Mouse (Mus musculus) spleen, adult 18-20 months (tissue): Measurements from ENCODE around the gene Sod1.
A peak's percentile ranks its signal among the peaks of the same experiment; 100 is the strongest.

Source experiments
- DNase-seq, 2 experiments: peaks; one replicate each; pipeline ENCODE4 v3.0.0; 2022; ENCODE audit warnings: mixed read lengths in 2 of 2

Gene Sod1

DNA sequence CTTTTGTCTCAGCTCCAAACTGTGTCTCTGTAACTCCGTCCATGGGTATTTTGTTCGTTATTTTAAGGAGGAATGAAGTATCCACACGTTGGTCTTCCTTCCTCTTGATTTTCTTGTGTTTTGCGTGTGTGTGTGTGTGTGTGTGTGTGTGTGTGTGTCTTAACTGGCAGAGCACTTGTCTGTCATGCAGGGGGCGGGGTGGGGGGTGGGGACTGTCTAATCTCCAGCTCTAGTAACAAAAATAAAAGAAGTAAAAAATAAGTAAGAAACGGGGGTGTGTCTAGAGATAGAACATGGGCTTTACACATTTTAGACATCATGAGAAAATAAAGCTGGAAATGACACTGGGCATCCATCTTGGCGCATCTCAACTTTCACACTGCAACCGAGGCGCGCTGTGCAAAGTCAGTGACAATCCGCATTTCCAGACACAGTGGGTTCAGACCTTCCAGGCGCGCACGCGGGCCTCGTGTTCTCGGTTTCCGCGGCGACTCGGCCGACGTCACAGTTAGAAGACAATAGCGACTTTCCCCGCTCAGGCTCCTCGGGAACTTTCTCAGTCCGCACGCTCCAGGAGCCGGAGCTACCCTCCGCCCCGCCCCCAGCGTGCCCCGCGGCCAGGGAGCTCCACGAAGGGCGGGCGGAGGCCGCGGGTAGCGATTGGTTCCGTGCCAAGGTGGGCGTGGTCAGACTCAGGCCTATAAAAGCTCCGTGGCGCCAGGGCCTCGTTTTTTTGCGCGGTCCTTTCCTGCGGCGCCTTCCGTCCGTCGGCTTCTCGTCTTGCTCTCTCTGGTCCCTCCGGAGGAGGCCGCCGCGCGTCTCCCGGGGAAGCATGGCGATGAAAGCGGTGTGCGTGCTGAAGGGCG lies at the start of gene Sod1:
Sod1 (plus strand) TSS at position 729 of the 866 bp plus-strand sequence.
- DNase-seq, result peak; percentile 95 to 98

DNA sequence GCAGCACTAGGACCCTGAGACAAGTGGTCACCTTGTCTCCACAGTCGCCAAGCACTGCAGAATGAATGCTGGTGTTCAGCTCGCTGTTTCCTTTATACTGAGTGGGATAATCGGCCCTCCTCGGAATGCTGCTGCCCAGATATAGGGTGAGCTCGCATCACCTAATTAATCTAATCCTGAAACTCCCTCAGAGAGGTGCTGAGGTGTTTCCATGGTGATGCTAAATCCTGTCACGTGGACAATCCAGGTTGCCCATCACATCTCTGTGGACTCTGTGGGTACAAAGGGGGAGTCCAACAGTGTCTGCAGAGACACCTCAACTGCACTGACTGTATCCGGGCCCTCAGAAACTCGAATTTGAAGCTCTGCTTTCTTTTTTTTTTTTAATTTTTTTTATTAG lies 49.1 kb upstream of the Sod1 start:
- no peak for DNase-seq

DNA sequence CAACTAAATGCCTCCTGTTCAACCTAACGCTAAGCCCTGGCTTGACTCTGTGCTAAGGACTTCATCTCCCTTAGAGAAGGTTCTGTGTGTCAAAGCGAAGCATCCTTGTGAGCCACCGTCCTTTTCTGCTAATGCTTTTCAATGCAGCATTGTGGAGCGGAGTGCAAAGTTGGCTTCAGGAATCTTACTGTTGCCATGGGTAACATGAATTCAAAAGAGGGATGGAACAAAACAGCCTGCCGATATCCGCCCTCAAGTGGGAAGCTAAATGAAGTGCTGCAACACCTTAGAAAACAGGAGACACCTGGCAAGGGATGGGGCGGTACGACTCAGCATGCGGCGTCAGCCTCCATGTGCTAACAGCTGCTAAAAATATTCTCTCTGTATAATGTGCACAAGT lies 44.1 kb upstream of the Sod1 start:
- DNase-seq, result no peak

DNA sequence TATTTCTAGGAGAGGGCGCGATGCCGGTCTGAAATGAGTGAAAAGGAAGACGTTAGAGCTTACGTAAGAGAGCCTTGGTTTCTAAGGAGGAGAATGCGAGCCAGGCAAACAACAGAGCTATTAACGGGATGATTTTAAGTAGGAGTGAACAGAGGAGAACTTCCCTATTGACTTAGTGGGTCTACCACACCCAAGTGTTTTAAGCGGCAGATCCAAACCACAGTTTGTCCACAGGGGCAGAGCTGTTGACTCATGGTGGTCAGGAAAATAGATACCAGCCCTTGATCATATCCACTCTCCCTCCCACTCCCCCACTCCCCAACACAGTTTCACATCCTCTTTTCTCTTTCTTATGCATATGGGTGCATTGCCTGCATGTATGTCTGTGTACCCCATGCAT lies 43.1 kb upstream of the Sod1 start:
- peak in 1 of 2 experiments; percentile 23 for DNase-seq

DNA sequence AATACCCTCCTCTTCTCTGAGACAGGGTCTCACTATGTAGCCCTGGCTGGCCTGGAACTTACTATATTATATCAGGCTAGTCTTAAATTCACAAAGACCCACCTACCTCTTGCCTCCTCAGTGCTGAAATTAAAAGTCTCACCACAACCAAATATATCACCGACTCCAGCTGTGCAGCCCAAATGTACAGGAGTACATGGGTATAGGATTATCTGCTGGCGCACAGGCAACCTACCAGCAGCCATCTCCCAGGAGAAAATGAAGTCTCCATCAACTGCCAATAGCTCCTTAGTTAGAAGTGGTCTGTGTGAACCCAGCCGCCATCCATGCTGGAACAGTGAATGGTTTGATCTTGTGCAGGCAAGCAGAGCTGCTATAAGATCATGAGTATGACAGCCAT lies 42.1 kb upstream of the Sod1 start:
- no peak for DNase-seq

DNA sequence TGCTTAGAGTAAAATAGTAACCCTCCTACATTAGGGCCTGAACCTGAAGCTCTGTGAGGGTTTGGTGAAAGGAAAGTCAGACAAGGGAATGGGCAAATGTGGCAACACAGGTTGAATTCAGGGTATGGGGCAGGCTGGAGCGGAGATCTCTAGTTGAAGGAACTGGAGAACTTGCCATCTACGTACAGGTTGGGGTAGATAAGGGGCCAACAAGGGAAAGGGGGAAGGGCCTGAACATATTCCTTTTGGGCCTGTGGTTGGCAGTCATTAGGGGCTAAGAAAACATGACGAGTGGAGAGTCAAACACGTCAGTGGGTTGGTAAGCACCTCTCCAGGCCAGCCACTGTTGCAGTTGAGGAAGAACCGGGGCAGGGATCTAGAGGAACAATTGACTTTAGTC lies 40.7 kb upstream of the Sod1 start:
- DNase-seq, result no peak

DNA sequence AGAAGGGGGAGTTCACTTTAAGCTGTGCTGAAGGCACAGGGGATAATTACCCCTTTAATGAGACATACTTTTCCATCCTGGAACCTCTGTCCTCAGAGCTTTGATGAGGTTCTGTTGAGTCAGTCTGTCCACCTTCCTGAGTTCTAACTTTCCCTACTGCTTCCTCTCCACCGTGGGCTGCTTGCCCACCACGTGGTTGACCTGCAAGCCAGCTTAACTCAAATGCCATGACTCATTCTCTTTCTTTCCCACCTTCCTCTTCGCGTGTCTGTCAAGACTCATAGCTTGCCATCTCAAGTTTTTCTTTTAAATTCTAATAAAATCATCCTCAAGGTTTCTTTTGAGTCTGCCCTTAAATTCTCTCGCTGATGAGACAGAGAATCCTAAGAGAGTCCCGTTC lies 39.6 kb upstream of the Sod1 start:
- no peak for DNase-seq

DNA sequence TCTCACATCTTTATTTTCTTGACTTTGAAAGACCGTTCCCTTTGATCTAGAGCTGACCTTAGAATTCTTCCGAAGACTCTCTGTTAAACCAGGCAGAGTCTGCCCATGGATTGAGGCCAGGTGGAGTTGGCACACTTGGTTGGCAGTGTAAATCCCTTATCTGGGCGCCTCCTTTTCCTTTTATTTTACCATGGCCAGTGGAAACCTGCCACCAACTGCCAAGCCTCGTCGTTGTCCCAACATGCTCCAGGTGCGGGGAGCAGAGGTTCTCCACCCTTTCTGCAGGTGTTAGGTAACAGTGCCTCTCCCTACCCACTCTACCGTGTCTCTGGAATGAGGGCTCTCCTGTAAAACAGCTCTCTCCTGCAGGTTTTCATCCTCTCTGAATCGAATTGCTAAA lies 38.9 kb upstream of the Sod1 start:
- DNase-seq, result no peak

DNA sequence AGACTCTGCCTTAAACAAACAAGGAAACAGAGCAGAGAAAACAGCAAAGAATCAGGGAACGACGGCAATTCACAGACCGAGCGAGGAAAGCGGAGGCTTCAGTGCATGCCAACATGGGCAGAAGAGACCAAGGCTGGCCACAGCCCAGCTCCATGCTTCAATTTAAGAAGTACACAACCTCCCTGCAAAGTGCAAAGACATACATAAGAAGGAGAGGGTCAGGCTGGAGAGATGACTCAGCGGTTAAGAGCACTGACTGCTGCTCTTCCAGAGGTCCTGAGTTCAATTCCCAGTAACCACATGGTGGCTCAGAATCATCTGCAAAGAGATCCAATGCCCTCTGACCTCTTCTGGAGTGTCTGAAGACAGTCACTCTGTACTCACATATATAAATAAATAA lies 36.4 kb upstream of the Sod1 start:
- no peak for DNase-seq

DNA sequence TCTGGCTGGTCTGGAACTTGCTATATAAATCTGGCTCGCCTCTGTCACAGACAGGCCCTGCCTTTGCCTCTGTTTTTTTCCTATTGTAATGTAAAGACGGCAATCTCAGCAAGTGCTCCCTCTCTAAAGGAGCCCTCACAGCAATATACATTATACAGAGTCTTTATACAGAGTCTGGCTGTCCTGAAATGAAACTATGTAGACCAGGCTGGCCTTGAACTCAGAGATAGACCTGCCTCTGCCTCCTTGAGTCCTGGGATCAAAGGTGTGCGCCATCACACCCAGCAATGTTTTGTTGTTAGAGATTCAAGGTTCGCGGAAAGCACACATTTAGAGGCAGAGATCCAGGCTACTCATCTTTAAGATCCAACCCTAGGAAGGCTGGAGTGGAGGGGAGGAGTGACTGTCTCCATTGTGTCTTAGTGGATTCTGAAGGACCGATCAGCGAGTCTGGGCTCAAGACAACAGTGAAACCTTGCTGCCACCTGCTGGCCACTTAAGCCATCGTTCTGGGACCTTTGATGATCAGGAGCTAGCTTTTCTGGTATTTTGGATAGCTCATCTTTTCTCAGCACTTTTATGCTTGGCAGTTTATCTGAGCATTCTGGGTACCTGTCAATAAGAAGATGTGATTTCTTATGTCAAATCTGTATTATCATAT lies 34.5 kb upstream of the Sod1 start:
- DNase-seq, result peak; percentile 47 to 76

DNA sequence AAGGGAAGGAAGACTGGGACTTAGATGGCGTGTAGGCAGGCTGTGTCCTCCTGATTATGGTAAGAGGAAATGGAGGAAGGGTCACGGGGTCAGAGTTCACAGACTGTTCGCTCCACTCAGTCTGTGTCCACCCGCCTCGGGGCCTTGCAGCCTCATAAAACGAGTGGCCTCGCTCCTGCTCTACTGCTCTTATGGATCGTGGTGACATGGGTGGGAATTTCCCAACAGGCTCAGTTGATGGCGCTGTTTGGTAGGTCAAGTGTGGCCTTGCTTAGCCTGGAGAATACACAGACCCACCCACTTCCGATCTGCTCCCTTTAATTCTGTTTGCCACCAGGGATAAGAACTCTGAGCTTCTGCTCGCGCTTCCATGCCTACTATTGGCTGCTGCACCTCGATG lies 33.1 kb upstream of the Sod1 start:
- no peak for DNase-seq

DNA sequence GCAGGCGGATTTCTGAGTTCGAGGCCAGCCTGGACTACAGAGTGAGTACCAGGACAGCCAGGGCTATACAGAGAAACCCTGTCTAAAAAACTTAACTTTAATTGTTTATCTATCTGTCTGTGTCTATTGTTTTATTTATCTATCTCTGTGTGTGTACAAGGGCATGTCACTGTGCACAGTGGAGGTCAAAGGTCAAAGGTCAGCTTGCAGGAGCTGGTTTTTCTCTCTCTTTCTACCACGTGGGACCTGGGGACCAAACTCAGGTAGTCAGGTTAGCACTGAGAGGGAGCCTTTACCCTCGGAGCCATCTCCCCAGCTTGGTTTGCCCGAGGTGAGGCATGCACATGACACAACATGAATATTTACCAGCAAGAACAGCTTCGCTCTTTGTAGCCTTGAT lies 29.3 kb upstream of the Sod1 start:
- DNase-seq, result no peak

DNA sequence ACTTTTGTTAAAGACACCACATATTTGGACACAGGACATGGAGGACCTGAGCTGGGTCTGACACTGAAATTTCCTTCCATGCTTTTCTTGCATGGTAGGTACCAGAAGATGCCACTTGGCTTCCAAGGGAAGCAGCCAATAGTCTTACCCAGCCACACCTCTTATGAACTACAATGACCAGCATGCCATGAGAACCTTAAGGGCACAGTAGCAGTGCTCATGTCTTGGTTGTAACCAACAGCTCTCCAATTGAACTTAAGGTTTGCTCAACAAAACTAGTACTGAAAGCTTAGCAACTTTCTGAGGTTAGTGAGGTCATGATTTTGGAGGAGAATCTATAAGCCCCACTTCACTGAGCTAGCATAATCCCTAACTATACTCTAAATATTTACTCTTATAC lies 26.8 kb upstream of the Sod1 start:
- DNase-seq, result no peak

DNA sequence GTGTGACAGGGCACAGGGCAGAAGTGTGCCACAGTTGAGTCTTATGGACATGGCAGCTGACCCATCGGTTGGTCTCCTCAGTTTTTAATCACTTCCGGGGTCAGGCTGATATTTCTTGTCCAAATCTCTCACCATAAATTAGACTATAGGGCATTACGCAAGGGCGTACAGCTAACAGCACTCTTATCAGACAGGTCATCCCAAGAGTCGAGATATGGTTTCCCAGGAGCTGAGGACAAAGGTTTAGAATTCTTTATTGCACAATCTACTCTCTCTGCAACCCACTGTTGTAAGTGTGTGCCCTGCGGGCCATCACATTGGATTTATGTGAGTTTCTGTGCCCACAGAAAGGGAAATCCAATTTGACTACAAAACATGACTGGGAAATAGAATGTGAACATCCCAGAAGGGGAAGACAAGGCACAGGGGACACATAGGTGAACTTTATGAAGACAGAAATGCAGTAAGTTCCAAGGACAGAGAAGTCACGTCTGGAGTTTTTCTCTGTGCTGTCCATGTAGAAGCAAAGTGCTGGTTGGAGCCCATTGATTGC lies 23.8 kb upstream of the Sod1 start:
- DNase-seq, result no peak

DNA sequence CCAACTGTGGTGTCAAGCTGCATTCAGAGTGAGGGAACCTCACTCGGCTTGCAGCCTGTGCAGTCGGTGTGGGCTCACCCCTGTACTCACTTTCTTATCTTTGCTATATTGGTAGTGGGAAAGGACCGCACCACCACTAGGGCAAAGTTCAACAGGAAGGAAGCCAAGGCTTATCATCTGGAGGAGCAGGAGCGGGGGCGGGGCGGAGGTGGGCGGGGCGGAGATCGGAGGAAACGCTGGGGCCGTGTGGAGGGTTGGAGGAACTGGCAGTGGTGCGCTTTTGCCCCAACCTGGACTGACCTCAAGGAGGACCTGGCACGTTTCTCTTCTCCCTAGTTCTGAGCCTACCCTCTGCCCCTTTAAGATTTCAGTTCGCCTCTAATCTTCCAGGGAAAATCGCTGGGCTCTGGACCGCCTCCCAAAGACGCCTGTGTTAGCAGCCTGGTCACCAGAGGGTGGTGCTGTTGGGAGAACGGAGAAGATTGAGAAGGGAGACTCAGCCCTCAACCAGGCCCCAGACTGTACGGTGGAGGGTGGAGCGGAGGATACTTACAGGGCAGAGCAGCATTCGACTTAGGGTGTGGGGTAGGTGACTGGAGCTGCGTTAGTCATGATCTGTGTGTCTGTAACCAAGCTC lies 23.1 kb upstream of the Sod1 start:
- peak; percentile 40 to 64 for DNase-seq

DNA sequence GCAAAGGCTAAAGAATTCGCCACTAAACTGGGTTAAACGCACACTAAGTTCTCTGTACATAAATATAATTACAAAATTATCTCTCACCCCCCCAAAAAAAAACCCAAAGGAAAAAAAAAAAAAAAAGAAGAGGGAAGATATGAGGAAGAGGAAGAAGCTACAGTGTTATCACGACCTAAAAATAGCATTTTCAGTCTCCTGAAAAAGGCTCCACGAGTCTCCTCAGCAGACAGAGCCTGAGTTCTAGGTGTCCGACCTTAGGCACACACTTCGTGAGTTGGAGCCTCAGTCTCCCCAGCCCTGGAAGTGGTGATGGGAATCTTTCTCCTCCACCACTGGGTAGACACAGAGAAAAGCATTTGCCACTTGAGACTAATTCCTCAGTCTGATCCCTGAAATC lies 21.9 kb upstream of the Sod1 start:
- no peak for DNase-seq

DNA sequence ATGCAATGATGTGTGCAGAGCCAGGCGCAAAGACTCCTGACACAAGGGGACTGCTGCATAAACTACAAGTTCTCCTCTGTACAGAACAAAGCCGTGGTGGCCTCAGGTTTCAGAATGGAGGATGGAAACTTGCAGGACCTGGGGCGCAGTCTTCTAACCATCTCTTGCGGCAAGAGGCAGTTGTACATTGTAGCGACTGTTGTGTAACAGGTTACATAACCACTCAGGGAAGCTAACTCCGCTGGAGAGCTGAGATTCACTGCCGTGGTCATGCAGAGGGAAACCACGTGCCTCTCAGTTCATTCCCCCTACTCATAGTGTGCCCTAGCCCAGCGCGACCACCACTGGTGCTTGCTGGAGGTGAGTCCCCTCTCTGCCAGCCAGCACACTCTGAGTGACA lies 21.4 kb upstream of the Sod1 start:
- DNase-seq, result no peak

DNA sequence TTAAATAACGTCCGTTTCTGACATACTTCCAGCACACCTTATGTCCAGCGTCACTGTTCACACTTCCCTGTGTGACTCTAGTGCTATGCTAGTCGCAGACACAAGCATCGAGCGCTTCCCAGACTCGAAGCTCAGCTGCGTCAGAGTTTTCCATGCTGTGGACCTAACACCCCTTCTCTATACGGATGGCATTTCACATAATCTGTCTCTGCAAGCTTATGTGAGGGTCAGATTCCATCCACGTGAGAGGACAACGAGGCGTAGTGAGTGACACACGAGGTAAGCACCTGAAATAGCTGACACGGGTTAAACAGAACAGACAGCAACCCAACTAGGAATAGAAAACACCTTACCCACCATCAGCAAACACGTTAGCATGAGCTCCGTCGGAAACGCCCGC lies 18.4 kb upstream of the Sod1 start:
- no peak for DNase-seq

DNA sequence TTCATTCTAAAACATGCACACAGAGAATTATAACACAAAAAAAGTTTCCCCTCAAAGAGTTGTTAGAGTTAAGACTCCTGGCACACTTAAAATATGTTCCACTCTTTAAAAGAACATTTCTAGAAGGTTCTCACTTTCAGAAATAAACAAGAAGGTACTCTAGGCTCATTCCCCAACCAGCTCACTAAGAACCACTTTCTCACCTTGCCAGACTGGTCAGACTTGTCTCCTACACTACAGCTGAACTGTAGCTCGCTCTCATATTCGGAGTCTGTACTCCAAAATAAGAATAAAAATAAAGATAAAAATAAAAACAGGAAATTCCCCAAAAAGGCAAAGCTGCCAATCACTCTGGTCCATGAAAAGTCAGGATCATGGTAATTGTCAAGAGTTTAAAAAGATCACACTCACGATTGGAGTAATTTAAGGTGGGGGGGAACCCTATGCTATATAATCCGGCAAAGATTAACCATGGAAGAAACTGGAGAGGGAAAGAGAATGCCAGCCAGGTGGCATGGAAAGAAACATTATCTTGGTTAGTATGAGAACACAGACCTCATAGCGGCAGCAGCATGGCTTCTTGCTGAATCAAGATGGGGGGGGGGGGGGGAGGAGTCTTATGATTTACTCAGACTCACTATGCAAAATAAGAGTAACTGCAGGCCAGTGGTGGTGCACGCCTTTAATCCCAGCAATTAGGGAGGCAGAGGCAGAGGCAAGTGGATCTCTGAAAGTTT lies 17.2 kb upstream of the Sod1 start:
- no peak for DNase-seq

DNA sequence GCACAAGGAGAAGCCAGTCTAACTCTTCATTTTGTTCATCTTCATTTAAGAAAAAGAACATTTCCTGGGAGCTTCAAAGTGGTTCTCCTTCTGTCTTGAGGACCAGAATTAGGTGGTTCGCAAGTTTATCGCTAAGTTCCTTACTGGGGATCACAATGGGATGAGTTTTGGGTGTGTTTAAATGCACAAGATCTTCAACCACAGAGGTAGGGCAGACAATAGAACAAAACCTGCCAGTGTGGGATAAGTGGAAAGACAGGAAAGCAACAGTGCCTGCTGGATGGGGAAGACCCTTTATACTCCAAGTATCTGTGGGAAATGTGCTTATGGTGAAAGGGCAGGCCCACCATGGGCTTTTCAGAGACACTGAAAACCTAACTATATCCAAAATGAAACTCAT lies 15.7 kb upstream of the Sod1 start:
- DNase-seq, result no peak

DNA sequence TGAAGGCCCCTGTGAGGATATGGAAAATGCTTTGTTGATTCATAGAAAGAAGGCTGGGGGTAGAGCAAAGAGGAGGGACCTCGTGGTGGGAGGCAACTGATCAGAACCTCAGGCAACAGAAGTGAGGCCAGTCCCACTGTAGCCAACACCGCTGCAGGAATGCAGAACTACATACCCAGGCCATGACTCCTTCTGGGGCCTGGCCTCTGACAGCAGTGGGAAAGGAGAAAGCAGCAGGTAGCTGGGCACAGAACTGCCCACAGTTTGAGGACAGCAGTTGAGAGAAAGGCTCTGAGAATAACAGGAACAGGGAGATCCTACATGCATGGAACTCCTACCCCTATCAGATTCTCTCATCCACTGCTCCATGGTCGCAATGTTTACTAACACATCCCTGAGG lies 11.6 kb upstream of the Sod1 start:
- DNase-seq, result no peak

DNA sequence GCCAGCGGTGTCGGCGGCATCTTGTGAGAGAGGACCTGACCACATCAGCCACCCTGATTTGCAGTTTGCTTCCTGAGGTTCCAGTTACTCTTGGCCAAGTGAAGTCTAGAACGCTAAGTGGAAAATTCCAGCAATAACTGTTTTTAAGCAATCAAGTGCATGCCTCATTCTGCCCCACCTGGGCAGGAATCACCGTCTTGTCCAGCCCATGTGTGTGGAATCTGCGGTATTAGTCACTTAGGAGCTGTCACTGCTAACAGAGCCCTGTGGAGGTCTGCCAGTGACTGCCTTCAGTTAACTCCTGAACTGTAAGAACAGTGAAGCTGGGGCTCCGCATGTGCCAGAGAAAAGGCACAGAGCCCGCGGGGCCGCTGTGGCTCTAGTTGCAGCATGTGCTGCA lies 9.8 kb upstream of the Sod1 start:
- DNase-seq, result no peak

DNA sequence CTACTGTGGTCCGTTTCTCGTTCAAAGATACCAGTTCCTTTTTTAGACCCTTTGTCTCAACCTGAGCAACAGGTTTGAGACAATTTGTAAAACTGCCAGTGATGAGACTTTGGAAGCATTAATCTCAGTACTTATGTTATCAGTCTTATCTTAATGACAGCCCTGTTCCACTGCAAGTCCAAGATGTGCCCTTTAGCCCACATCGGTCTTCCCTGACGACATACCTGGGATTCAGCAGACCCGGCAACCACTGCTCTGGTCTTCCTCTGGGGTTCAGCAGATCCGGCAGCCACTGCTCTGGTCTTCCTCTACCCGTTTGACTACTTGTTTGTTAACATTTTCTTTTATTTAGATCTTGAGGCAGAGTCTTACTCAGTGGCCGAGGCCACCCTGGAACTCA lies 8.8 kb upstream of the Sod1 start:
- no peak for DNase-seq
